In the genomic region with DNA sequence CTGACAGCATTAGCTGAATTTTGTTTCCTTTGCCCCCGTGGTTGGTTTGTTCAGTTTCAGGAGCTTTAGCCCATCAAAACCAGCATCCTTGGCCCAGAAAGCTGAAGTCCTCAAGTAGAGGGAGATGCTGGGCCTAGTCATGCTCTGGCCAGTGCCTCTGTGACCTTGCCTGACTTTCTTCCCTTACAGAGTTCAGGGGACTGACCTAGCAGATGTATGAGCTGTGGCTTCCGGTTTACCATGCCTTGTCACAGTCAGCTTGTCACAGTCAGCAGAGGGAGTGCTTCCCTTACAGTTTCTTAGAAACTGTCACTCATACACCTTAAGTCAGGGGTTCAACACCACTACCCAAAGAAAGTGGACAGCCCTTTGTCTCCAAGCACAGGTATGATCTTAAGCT, we compare ENCODE assay signal across 11 mouse cellular contexts. TPM values are rescaled to one million over a fixed set of nuclear protein-coding genes. Genes with fewer than 3 reads are reported as not detected.
DNase-seq lines count a peak whose midpoint lies in the region; ATAC-seq and TF ChIP-seq lines count a peak whose summit lies in the region.
"Had no signal": no experiment of that assay in that cellular context is flagged by ENCODE, and none has a peak within 500 bp of the region (broad histone marks: within the 10 kb centered on the region; RNA-seq: fewer than 3 reads in every experiment).

No protein-coding gene starts in this region.

- no peaks in the 10 kb centered on the region for H3K9me3 ChIP-seq in heart, embryonic 15.5 days (replicated peaks)
- no peaks in the 10 kb centered on the region for H3K9me3 ChIP-seq in stomach, postnatal 0 days (ENCODE audit: control insufficient read depth, low read length)
- H3K9me3 ChIP-seq: midbrain, embryonic 12.5 days had no signal

- no peaks in the 10 kb centered on the region for H3K36me3 ChIP-seq in thymus, adult 2 months (ENCODE audit: control insufficient read depth, insufficient read depth, low read length)
- H3K36me3 ChIP-seq in heart, embryonic 15.5 days = no peaks in the 10 kb centered on the region
- H3K36me3 ChIP-seq in stomach, postnatal 0 days (ENCODE audit: control insufficient read depth, insufficient read depth, low read length) = no peaks in the 10 kb centered on the region
- H3K36me3 ChIP-seq: G1E; midbrain, embryonic 12.5 days had no signal

- no peak overlapping the region for H3K9ac ChIP-seq in heart, embryonic 15.5 days
- H3K9ac ChIP-seq in stomach, postnatal 0 days (ENCODE audit: low read length) = no peak overlapping the region
- H3K9ac ChIP-seq: midbrain, embryonic 12.5 days had no signal

- H3K4me3 ChIP-seq in thymus, adult 2 months (ENCODE audit: control insufficient read depth, insufficient read depth, low read length) = no peak overlapping the region
- H3K4me3 ChIP-seq in heart, embryonic 15.5 days = no peak overlapping the region
- no peak overlapping the region for H3K4me3 ChIP-seq in stomach, postnatal 0 days (ENCODE audit: low read depth, low read length)
- H3K4me3 ChIP-seq: midbrain, embryonic 12.5 days had no signal

- H3K27ac ChIP-seq in thymus, adult 2 months (ENCODE audit: control insufficient read depth, insufficient read depth, low read length) = no peak overlapping the region
- H3K27ac ChIP-seq in heart, embryonic 15.5 days = peak overlapping the region; percentile 59
- no peak overlapping the region for H3K27ac ChIP-seq in stomach, postnatal 0 days (replicated peaks)
- H3K27ac ChIP-seq: midbrain, embryonic 12.5 days had no signal

- no peak for TF ChIP-seq POLR2A in thymus, adult 2 months (IDR thresholded peaks at IDR 0.05; ENCODE audit: control insufficient read depth, extremely low read depth, insufficient read depth, low read length, poor library complexity)

- no peak for TF ChIP-seq CTCF in thymus, adult 2 months (IDR thresholded peaks at IDR 0.05; ENCODE audit: borderline replicate concordance, control insufficient read depth, extremely low read depth, insufficient read depth, low read length, poor library complexity)
- peak; percentile 50; the same call in 1 of the 2 replicates for TF ChIP-seq CTCF in stomach, postnatal 0 days (IDR thresholded peaks at IDR 0.05; ENCODE audit: low read depth)

- TF ChIP-seq EP300 in stomach, postnatal 0 days (optimal IDR thresholded peaks at IDR 0.05) = no peak

- H3K27me3 ChIP-seq in thymus, adult 2 months (ENCODE audit: control insufficient read depth, insufficient read depth, low read length) = peaks cover 23% of the 10 kb centered on the region
- peaks cover 20% of the 10 kb centered on the region for H3K27me3 ChIP-seq in heart, embryonic 15.5 days
- H3K27me3 ChIP-seq in stomach, postnatal 0 days (ENCODE audit: control insufficient read depth, insufficient read depth, low read length) = peaks cover 6% of the 10 kb centered on the region; the same call in 1 of the 2 replicates

- WGBS in thymus, adult 2 months = 19% methylated on average over 2 of the region's 2 CpGs
- WGBS in heart, embryonic 15.5 days = 26% methylated on average over 2 of the region's 2 CpGs
- 69% methylated on average over 2 of the region's 2 CpGs for WGBS in stomach, postnatal 0 days

- peak; percentile 46 for DNase-seq in gastrocnemius, adult 18-20 months (ENCODE audit: low spot score)
- no peak for DNase-seq in gastrocnemius, postnatal 25 days
- peak; percentile 13 for DNase-seq in thymus, adult 2 months
- DNase-seq in thymus, postnatal 36 days = no peak
- no peak for DNase-seq in stomach, postnatal 0 days (ENCODE audit: low spot score)
- no peak for DNase-seq in T-cell, adult 2 months (ENCODE audit: low spot score)
- no peak for DNase-seq in layer of hippocampus, adult 9-11 months

- no peak overlapping the region for H3K4me2 ChIP-seq in heart, embryonic 15.5 days
- no peak overlapping the region for H3K4me2 ChIP-seq in stomach, postnatal 0 days (replicated peaks; ENCODE audit: low read depth)
- H3K4me2 ChIP-seq: midbrain, embryonic 12.5 days had no signal

- ATAC-seq in heart, embryonic 15.5 days (replicated peaks; ENCODE audit: insufficient number of reproducible peaks, insufficient read depth, low FRiP score, low read depth) = no peak
- no peak for ATAC-seq in stomach, postnatal 0 days (ENCODE audit: low FRiP score, low TSS enrichment)
- ATAC-seq: hindbrain, embryonic 16.5 days had no signal

- peaks cover 23% of the 10 kb centered on the region for H3K4me1 ChIP-seq in thymus, adult 2 months (replicated peaks; ENCODE audit: control insufficient read depth, insufficient read depth, low read length)
- H3K4me1 ChIP-seq in heart, embryonic 15.5 days (replicated peaks) = peaks cover 35% of the 10 kb centered on the region
- H3K4me1 ChIP-seq in stomach, postnatal 0 days (replicated peaks; ENCODE audit: control insufficient read depth, insufficient read depth) = no peaks in the 10 kb centered on the region

RNA-seq across cellular contexts. Expression of a gene that starts 5.0 kb away (rescaled TPM):
- total RNA-seq in gastrocnemius, adult 18-20 months (2021) = 10 to 100 TPM; 30.3 to 38.1 TPM
- 10 to 100 TPM; 21.1 to 40.6 TPM for total RNA-seq in gastrocnemius, postnatal 25 days (2021)
- polyA plus RNA-seq in thymus, adult 2 months (2012; rRNA removed) = 10.5 and 16.1 TPM in 2 replicates
- polyA plus RNA-seq in heart, embryonic 15.5 days (2015; fragmentation: Nextera tagmentation; extraction: Ambion mirVana) = 5.5 and 6.6 TPM in 2 replicates
- 1.3 and 1.6 TPM in 2 replicates for polyA plus RNA-seq in stomach, postnatal 0 days (2015; fragmentation: Nextera tagmentation; extraction: Ambion mirVana)
- polyA plus RNA-seq: G1E had no signal

Comparison
In these comparisons a context has a peak if more than half of its experiments do, and no peak if none do; other contexts are left out.
1. DNase-seq: peak in gastrocnemius, adult 18-20 months (single experiment) and thymus, adult 2 months (single experiment); none in gastrocnemius, postnatal 25 days (single experiment), thymus, postnatal 36 days (0 of 2), stomach, postnatal 0 days (single experiment), T-cell, adult 2 months (single experiment) and layer of hippocampus, adult 9-11 months (single experiment).